Mouse (Mus musculus): ENCODE measurements around the gene Akirin2.

Gene Akirin2

DNA sequence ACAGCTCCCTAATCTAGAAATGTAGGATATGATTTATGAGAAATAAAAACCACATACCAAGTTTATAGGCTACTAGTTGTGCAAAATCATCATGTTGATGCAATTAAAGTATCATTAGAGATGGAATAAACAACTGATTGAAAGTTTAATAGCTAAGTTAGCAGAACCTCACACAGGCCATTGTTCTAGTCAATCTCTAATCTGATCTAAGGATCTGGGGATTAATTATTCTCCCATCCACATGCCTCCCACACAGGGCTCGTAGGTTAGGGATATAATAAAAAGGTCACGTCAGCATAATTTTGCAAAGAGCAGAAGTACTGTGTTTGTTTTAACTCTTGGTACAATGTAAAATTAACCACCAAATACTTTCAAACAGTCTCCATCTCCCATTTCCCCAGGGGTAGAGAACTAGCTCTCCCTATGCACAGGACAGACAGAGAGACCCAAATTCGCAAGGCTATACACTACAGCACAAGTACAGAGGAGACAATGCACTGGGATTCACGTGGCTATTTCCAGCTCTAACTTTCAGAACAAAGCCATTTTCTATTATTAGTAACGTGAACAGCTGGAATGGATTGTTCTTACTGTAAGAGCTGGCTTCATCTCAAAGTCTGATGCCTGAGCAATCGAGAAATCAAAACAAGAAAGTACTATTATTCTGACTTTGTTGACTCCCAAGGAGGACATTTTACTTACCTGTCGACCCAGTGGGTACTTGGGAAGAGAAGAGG, 34.3 kb downstream of the Akirin2 start:
- no peak for DNase-seq (ENCODE audit: low read depth, low spot score)

DNA sequence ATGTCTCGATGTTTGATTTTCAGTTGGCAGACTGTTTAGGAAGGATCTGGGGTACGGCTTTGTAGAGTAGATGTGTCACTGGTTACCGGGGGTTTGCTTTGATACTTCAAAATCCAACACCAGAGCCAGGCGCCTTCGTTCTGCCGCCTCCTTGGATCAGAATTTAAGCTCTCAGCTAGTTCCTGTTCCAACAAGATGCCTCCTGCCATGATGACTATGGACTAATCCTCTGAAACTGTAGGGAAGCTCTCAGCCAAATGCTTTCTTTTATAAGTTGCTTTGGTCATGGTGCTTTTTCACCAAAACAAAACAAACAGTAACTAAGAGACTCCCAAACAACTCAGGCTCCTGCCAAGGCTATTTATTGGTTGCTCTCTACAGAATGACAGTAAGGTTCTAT, 52.4 kb downstream of the Akirin2 start:
- no peak for DNase-seq (ENCODE audit: low read depth, low spot score)

DNA sequence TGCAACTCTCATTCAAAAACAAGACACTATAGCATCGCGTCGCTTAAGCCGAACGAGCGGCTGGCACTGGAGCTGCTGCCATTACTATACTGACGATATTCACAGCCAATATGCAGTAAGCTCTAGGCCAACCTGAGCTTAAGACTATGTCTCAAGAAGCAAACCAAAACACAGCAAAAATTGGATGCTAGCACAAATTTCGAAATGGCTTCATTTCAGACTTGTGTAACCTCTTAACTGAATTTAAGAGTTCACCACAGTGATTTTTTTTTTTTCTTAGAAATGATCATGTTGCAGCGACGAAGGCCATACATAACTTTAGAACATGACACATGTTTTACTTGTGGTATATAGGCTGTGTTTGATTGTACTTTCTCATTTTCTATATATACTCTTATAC, 55.9 kb downstream of the Akirin2 start:
- DNase-seq (ENCODE audit: low read depth, low spot score) = no peak

DNA sequence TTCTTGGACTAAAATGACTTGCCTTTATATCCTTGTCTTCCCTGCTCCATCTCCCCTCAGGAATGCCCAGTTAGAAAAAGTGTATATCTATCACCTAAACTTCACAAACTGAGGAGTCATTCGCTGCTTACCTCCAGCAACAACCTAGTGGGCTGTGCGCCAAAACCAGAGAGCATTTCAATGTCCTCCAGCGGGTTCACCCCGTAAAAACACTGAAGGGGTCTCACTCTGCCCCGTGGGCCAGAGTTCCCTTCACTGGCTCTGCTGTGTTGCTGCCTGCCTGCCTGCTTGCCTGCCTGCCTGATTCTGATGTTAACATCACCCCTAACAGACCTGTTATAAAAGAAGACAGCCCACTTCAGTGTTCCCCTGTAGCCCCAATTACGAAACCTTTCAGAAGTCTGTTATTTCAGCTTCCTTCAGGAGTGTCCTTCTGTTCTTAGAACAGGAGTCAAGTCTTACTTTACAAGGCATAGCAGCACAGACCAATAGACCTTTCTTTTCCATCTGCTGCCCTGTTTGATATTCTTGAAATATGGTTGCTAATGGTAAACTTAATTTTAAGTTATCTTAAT, 62.9 kb downstream of the Akirin2 start:
- peak; percentile 1 for DNase-seq (ENCODE audit: low read depth, low spot score)

DNA sequence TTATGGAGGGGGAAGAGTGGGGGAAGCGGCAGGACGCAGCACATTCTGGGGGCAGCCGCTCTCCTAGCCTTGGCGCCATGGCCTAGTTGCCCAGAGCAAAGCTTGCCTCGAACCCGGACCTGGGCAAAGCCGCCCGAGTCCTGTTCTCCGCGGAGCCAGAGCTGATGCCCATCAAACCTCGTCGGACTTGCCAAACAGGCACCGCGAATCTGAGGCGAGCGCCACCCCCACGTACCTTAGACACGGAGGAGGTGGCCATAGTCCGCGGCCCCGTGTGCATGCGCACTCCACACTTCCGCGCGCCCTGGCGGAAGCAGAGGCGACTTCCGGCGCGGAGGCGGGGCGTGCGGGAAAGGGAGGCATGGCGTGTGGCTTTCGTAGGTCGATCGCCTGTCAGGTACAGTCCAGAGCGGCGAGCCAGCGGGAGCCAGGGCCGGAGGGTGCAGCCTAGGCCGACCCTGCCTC, 63.9 kb downstream of the Akirin2 start, which contains the start of the genes Orc3 and Rars2:
Gene Orc3, minus strand, starts transcription at position 315 of the 465 bp plus-strand sequence.
Gene Rars2, plus strand, starts transcription at position 328 of the 465 bp plus-strand sequence.
- DNase-seq (ENCODE audit: low read depth, low spot score) = peak; percentile 86

DNA sequence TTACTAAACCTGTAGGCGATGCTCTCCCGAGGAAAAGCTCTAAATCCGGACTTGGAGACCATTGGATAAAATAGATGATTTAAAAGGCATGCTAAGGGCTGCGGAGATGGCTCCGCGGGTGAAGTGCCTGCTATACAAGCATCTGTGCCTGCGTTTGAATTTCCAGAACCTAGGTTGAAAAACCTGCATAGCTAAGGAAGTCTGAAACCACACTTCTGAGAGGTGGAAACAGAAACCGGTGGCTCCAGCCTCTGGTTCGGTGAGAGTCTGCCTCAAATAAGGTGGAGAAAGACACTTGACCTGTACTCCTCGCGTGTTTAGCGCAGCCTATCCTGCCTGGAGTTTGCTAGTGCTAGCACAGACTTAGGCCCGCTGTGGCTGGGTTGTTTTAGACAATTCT, 64.6 kb downstream of the Akirin2 start:
- peak; percentile 9 for DNase-seq (ENCODE audit: low read depth, low spot score)

DNA sequence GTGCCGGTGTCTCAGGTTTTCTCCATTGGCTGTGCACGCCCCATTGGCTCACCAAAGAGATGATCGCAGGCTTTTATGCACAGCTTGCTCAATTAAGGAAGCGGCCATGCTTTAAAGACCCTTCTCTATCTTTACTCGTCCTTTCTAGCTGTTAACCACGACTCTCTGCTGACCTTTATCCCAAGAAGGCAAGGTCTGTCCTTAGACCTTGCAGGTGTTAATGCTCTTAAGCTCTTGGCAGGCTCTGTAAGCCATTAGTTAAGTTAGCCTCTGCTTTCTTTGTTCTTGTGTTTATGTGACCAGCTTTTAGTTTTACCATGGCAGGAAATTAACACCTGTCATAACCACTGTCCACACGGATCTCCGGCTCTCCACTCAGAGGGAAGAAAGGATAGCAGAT, 65.4 kb downstream of the Akirin2 start:
- no peak for DNase-seq (ENCODE audit: low read depth, low spot score)

Measured in c-Kit-negative CD71-positive TER-119-positive erythroid progenitor cells, embryonic 14.5 days (primary cell).